In the genomic region with DNA sequence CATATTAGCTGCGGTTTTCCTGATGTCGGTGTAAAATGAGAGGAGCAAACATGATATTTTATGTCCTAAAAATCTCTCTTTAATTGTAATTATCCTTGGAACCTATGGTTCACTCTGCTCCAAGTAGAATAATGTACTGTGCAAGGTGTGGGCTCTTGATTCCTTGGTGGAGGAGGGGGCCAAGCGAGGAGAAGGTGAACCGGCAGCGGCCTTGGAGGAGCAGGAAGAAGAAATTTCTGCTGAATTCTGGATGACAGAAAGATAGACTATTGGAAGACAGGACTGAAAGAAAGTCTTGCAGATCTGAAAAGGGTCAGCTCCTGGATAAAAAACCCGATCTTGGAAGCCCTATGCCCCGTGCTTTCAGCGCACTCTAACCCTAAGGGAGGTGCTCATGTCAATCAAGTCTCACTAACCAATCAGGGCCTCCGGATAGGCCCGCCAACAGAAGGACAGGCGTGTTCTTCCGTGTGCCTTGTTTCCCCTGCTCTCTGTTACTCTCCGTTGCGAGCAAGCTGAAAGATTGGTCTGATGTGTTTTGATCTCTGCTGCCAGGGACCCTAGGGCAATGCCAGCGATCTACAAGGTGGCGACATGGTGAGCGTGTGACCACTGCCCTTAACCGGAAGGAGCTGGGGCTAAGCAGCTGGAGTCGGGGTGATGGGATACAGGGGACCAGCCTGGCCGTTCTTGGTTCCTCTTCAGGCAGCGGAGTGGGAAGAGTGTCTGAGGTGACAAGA, we compare ENCODE assay signal across 8 mouse cellular contexts. TPM values are rescaled to one million over a fixed set of nuclear protein-coding genes. Genes with fewer than 3 reads are reported as not detected.
DNase-seq lines count a peak whose midpoint lies in the region; ATAC-seq and TF ChIP-seq lines count a peak whose summit lies in the region.
"Not testable (repeated sequence)": the region's sequence is repeated elsewhere in the genome, so short reads cannot be mapped to it uniquely, and the experiment has no call there.

Gene Zfp808 (plus strand): TSS at position 455 of the 740 bp plus-strand sequence.

- H3K4me3 ChIP-seq in hindbrain, embryonic 12.5 days = peak within 1 kb of the TSS; percentile 57
- H3K4me3 ChIP-seq in lung, embryonic 15.5 days = peak within 1 kb of the TSS; percentile 67
- H3K4me3 ChIP-seq in olfactory bulb, adult 2 months (ENCODE audit: insufficient read depth, low read depth, low read length) = peak within 1 kb of the TSS; percentile 89
- peak within 1 kb of the TSS; percentile 100 for H3K4me3 ChIP-seq in thymus, adult 2 months (ENCODE audit: control insufficient read depth, insufficient read depth, low read length)

- WGBS in hindbrain, embryonic 12.5 days = 8% methylated on average over 21 of the region's 21 CpGs
- WGBS in lung, embryonic 15.5 days = 5% methylated on average over 21 of the region's 21 CpGs
- WGBS in olfactory bulb, adult 2 months = 6% methylated on average over 21 of the region's 21 CpGs
- 6% methylated on average over 21 of the region's 21 CpGs for WGBS in thymus, adult 2 months

- peak within 1 kb of the TSS; percentile 40; the same call in 1 of the 2 replicates for H3K27ac ChIP-seq in hindbrain, embryonic 12.5 days
- peak within 1 kb of the TSS; percentile 69 for H3K27ac ChIP-seq in lung, embryonic 15.5 days
- H3K27ac ChIP-seq in olfactory bulb, adult 2 months (ENCODE audit: insufficient read depth, low read depth, low read length) = not testable (repeated sequence)
- H3K27ac ChIP-seq in thymus, adult 2 months (ENCODE audit: control insufficient read depth, insufficient read depth, low read length) = peak within 1 kb of the TSS; percentile 71

- not testable (repeated sequence) for H3K9me3 ChIP-seq in hindbrain, embryonic 12.5 days (replicated peaks); lung, embryonic 15.5 days

- not testable (repeated sequence) for TF ChIP-seq CTCF in olfactory bulb, adult 2 months (IDR thresholded peaks at IDR 0.05; ENCODE audit: insufficient read depth, low read depth, low read length); thymus, adult 2 months (IDR thresholded peaks at IDR 0.05; ENCODE audit: borderline replicate concordance, control insufficient read depth, extremely low read depth, insufficient read depth, low read length, poor library complexity)

- not testable (repeated sequence) for H3K4me1 ChIP-seq in hindbrain, embryonic 12.5 days; lung, embryonic 15.5 days; olfactory bulb, adult 2 months (ENCODE audit: control insufficient read depth, insufficient read depth, low read length); thymus, adult 2 months (replicated peaks; ENCODE audit: control insufficient read depth, insufficient read depth, low read length)

- not testable (repeated sequence) for H3K36me3 ChIP-seq in hindbrain, embryonic 12.5 days; lung, embryonic 15.5 days; thymus, adult 2 months (ENCODE audit: control insufficient read depth, insufficient read depth, low read length)

- not testable (repeated sequence) for TF ChIP-seq POLR2A in olfactory bulb, adult 2 months (IDR thresholded peaks at IDR 0.05; ENCODE audit: insufficient read depth, low read depth, low read length); thymus, adult 2 months (IDR thresholded peaks at IDR 0.05; ENCODE audit: control insufficient read depth, extremely low read depth, insufficient read depth, low read length, poor library complexity)

- not testable (repeated sequence) for H3K27me3 ChIP-seq in hindbrain, embryonic 12.5 days; lung, embryonic 15.5 days; thymus, adult 2 months (ENCODE audit: control insufficient read depth, insufficient read depth, low read length)

- DNase-seq in Muller cell, postnatal 12 days (ENCODE audit: inconsistent ontology term) = peak; percentile 54
- peak; percentile 33 to 45 for DNase-seq in cerebellum, postnatal 10 days
- DNase-seq in frontal cortex, postnatal 10 days (ENCODE audit: low spot score in 2 of 2) = peak; percentile 6 to 32
- peak; percentile 47 for DNase-seq in layer of hippocampus, adult 9-11 months
- DNase-seq in thymus, adult 2 months = peak; percentile 51

- peak; percentile 92 for ATAC-seq in hindbrain, embryonic 12.5 days (ENCODE audit: low FRiP score)
- ATAC-seq in lung, embryonic 15.5 days (ENCODE audit: borderline replicate concordance, extremely low read depth, low FRiP score, low TSS enrichment) = peak; percentile 64; the same call in 1 of the 2 replicates

- H3K9ac ChIP-seq in hindbrain, embryonic 12.5 days = peak within 1 kb of the TSS; percentile 64
- H3K9ac ChIP-seq in lung, embryonic 15.5 days = peak within 1 kb of the TSS; percentile 60

- peak within 1 kb of the TSS; percentile 50 for H3K4me2 ChIP-seq in hindbrain, embryonic 12.5 days (replicated peaks)
- H3K4me2 ChIP-seq in lung, embryonic 15.5 days = peak within 1 kb of the TSS; percentile 54

RNA-seq across cellular contexts. Expression of gene Zfp808, which starts in this region (rescaled TPM):
- 9.4 and 10.1 TPM in 2 replicates for polyA plus RNA-seq in hindbrain, embryonic 12.5 days (2016; fragmentation: Nextera tagmentation; extraction: Ambion mirVana)
- polyA plus RNA-seq in lung, embryonic 15.5 days (2015; fragmentation: Nextera tagmentation; extraction: Ambion mirVana) = 12.2 and 13.0 TPM in 2 replicates
- polyA plus RNA-seq in olfactory bulb, adult 2 months (2012; ENCODE audit: insufficient read depth, insufficient read length, low replicate concordance, missing spikeins) = not detected in 2 replicates
- 0.35 and 0.60 TPM in 2 replicates for polyA plus RNA-seq in thymus, adult 2 months (2012; rRNA removed)

Comparison
In these comparisons a context has a peak if more than half of its experiments do, and no peak if none do; other contexts are left out.
1. Peak in DNase-seq, H3K4me3 ChIP-seq and H3K27ac ChIP-seq in thymus, adult 2 months; RNA of the gene not detected or under 1 TPM.